27 mouse cellular contexts compared by ENCODE assay signal in genomic region chr19:24262736-24263135, GRCm38 (mm10). TPM values are rescaled to one million over a fixed set of nuclear protein-coding genes. Genes with fewer than 3 reads are reported as not detected.
DNase-seq lines count a peak whose midpoint lies in the region; ATAC-seq and TF ChIP-seq lines count a peak whose summit lies in the region.
"Had no signal": no experiment of that assay in that cellular context is flagged by ENCODE, and none has a peak within 500 bp of the region (broad histone marks: within the 10 kb centered on the region; RNA-seq: fewer than 3 reads in every experiment).

No protein-coding gene starts in this region.

- H3K4me2 ChIP-seq in kidney, embryonic 14.5 days (replicated peaks; ENCODE audit: low read depth, low read length): no peak overlapping the region
- H3K4me2 ChIP-seq in midbrain, embryonic 11.5 days: no peak overlapping the region
- H3K4me2 ChIP-seq in midbrain, embryonic 16.5 days (ENCODE audit: low read length): no peak overlapping the region
- no peak overlapping the region for H3K4me2 ChIP-seq in forebrain, postnatal 0 days (ENCODE audit: low read depth)
- H3K4me2 ChIP-seq: forebrain, embryonic 13.5 days; heart, embryonic 12.5 days; heart, embryonic 15.5 days; hindbrain, embryonic 13.5 days had no signal

- H3K9me3 ChIP-seq in kidney, embryonic 14.5 days (ENCODE audit: control insufficient read depth, low read length): no peaks in the 10 kb centered on the region
- H3K9me3 ChIP-seq in midbrain, embryonic 11.5 days (ENCODE audit: control insufficient read depth, low read length): no peaks in the 10 kb centered on the region
- no peaks in the 10 kb centered on the region for H3K9me3 ChIP-seq in midbrain, embryonic 16.5 days (replicated peaks; ENCODE audit: control insufficient read depth, low read length, poor library complexity, severe bottlenecking)
- H3K9me3 ChIP-seq in forebrain, postnatal 0 days (ENCODE audit: low read length): no peaks in the 10 kb centered on the region
- H3K9me3 ChIP-seq: forebrain, embryonic 10.5 days; forebrain, embryonic 13.5 days; G1E; heart, embryonic 12.5 days; heart, embryonic 15.5 days; hindbrain, embryonic 10.5 days; hindbrain, embryonic 13.5 days had no signal

- no peak for TF ChIP-seq CTCF in forebrain, postnatal 0 days (IDR thresholded peaks at IDR 0.05; ENCODE audit: low read depth)

- H3K36me3 ChIP-seq in kidney, embryonic 14.5 days (ENCODE audit: control insufficient read depth, insufficient read depth, low read length): peaks cover 14% of the 10 kb centered on the region; the same call in 1 of the 2 replicates
- no peaks in the 10 kb centered on the region for H3K36me3 ChIP-seq in midbrain, embryonic 11.5 days (ENCODE audit: control insufficient read depth, insufficient read depth, low read length)
- H3K36me3 ChIP-seq in midbrain, embryonic 16.5 days (ENCODE audit: control insufficient read depth, insufficient read depth, low read length): peaks cover 7% of the 10 kb centered on the region; the same call in 1 of the 2 replicates
- peaks cover 12% of the 10 kb centered on the region for H3K36me3 ChIP-seq in forebrain, postnatal 0 days (ENCODE audit: insufficient read depth)

- no peaks in the 10 kb centered on the region for H3K4me1 ChIP-seq in kidney, embryonic 14.5 days (ENCODE audit: control insufficient read depth, insufficient read depth, low read length)
- H3K4me1 ChIP-seq in midbrain, embryonic 11.5 days (ENCODE audit: control insufficient read depth, insufficient read depth, low read length): peaks cover 8% of the 10 kb centered on the region
- H3K4me1 ChIP-seq in midbrain, embryonic 16.5 days (ENCODE audit: control insufficient read depth, insufficient read depth, low read length): no peaks in the 10 kb centered on the region
- H3K4me1 ChIP-seq in forebrain, postnatal 0 days (ENCODE audit: insufficient read depth): no peaks in the 10 kb centered on the region

- H3K9ac ChIP-seq in kidney, embryonic 14.5 days (ENCODE audit: low read depth, low read length): no peak overlapping the region
- H3K9ac ChIP-seq in midbrain, embryonic 11.5 days (ENCODE audit: low read length): no peak overlapping the region
- H3K9ac ChIP-seq in midbrain, embryonic 16.5 days (ENCODE audit: low read depth, low read length): no peak overlapping the region
- no peak overlapping the region for H3K9ac ChIP-seq in forebrain, postnatal 0 days
- H3K9ac ChIP-seq: forebrain, embryonic 13.5 days; heart, embryonic 12.5 days; heart, embryonic 15.5 days; hindbrain, embryonic 13.5 days had no signal

- no peak overlapping the region for H3K4me3 ChIP-seq in kidney, embryonic 14.5 days (ENCODE audit: low read length)
- no peak overlapping the region for H3K4me3 ChIP-seq in midbrain, embryonic 11.5 days (ENCODE audit: low read depth, low read length)
- H3K4me3 ChIP-seq in midbrain, embryonic 16.5 days (ENCODE audit: low read depth, low read length): no peak overlapping the region
- H3K4me3 ChIP-seq in forebrain, postnatal 0 days (ENCODE audit: low read depth, low read length): no peak overlapping the region
- H3K4me3 ChIP-seq: forebrain, embryonic 10.5 days; forebrain, embryonic 13.5 days; heart, embryonic 12.5 days; heart, embryonic 15.5 days; hindbrain, embryonic 10.5 days; hindbrain, embryonic 13.5 days had no signal

- no peak for ATAC-seq in kidney, embryonic 14.5 days (ENCODE audit: low FRiP score, low TSS enrichment)
- ATAC-seq in midbrain, embryonic 11.5 days (ENCODE audit: low FRiP score): no peak
- no peak for ATAC-seq in midbrain, embryonic 16.5 days
- no peak for ATAC-seq in forebrain, postnatal 0 days
- ATAC-seq: forebrain, embryonic 13.5 days; forebrain, embryonic 16.5 days; hindbrain, embryonic 16.5 days; Patski had no signal

- H3K27me3 ChIP-seq in kidney, embryonic 14.5 days (ENCODE audit: control insufficient read depth, insufficient read depth, low read length): no peaks in the 10 kb centered on the region
- no peaks in the 10 kb centered on the region for H3K27me3 ChIP-seq in midbrain, embryonic 11.5 days (ENCODE audit: control insufficient read depth, insufficient read depth, low read length)
- no peaks in the 10 kb centered on the region for H3K27me3 ChIP-seq in midbrain, embryonic 16.5 days (ENCODE audit: control insufficient read depth, insufficient read depth, low read depth, low read length)
- no peaks in the 10 kb centered on the region for H3K27me3 ChIP-seq in forebrain, postnatal 0 days (ENCODE audit: insufficient read depth, low read length)
- H3K27me3 ChIP-seq: forebrain, embryonic 13.5 days; heart, embryonic 12.5 days; heart, embryonic 15.5 days; hindbrain, embryonic 13.5 days; Patski had no signal

- 82% methylated on average over 14 of the region's 14 CpGs for WGBS in kidney, embryonic 14.5 days
- 91% methylated on average over 14 of the region's 14 CpGs for WGBS in midbrain, embryonic 11.5 days
- WGBS in midbrain, embryonic 16.5 days: 91% methylated on average over 14 of the region's 14 CpGs
- WGBS in forebrain, postnatal 0 days: 95% methylated on average over 14 of the region's 14 CpGs

- peak; percentile 63 for DNase-seq in kidney, adult 11 months
- peak; percentile 69 for DNase-seq in midbrain, embryonic 11.5 days (ENCODE audit: low spot score, missing footprints)
- DNase-seq in kidney, postnatal 14 days: peak; percentile 64
- DNase-seq in kidney, postnatal 4 days: peak; percentile 35 to 56
- DNase-seq in cerebellum, postnatal 10 days: no peak
- no peak for DNase-seq in forebrain, postnatal 0 days
- DNase-seq: adrenal gland, postnatal 10 days; adrenal gland, postnatal 36 days; cerebellum, adult 2 months; cerebellum, adult 9-11 months; cerebellum, postnatal 36 days; gastrocnemius, postnatal 25 days; heart, adult 18-20 months; heart, postnatal 10 days; heart, postnatal 36 days had no signal

- H3K27ac ChIP-seq in kidney, embryonic 14.5 days (ENCODE audit: low read depth, low read length): no peak overlapping the region
- H3K27ac ChIP-seq in midbrain, embryonic 11.5 days (ENCODE audit: low read depth, low read length): no peak overlapping the region
- no peak overlapping the region for H3K27ac ChIP-seq in midbrain, embryonic 16.5 days (ENCODE audit: low read length)
- no peak overlapping the region for H3K27ac ChIP-seq in forebrain, postnatal 0 days (ENCODE audit: low read depth, low read length)
- H3K27ac ChIP-seq: forebrain, embryonic 10.5 days; forebrain, embryonic 13.5 days; heart, embryonic 15.5 days; hindbrain, embryonic 10.5 days; hindbrain, embryonic 13.5 days had no signal

RNA-seq across cellular contexts. Expression of gene Fxn, which starts 17.7 kb away (rescaled TPM):
- 57.8 and 62.0 TPM in 2 replicates for polyA plus RNA-seq in kidney, embryonic 14.5 days (2014; fragmentation: Nextera tagmentation; extraction: Ambion mirVana)
- 46.8 and 47.6 TPM in 2 replicates for polyA plus RNA-seq in midbrain, embryonic 11.5 days (2014; fragmentation: Nextera tagmentation; extraction: Ambion mirVana)
- 35.1 and 39.2 TPM in 2 replicates for polyA plus RNA-seq in midbrain, embryonic 16.5 days (2015; fragmentation: Nextera tagmentation; extraction: Ambion mirVana)
- 15.0 and 26.0 TPM in 2 replicates for total RNA-seq in forebrain, postnatal 0 days (2014; rRNA removed)
- polyA plus RNA-seq in forebrain, postnatal 0 days (2015; fragmentation: Nextera tagmentation; extraction: Ambion mirVana): 33.3 and 33.4 TPM in 2 replicates

RNA-seq across cellular contexts. Expression of gene Tjp2, which starts 37.9 kb away (rescaled TPM):
- 18.3 and 34.9 TPM in 2 replicates for polyA plus RNA-seq in kidney, embryonic 14.5 days (2014; fragmentation: Nextera tagmentation; extraction: Ambion mirVana)
- 22.3 and 23.0 TPM in 2 replicates for polyA plus RNA-seq in midbrain, embryonic 11.5 days (2014; fragmentation: Nextera tagmentation; extraction: Ambion mirVana)
- polyA plus RNA-seq in midbrain, embryonic 16.5 days (2015; fragmentation: Nextera tagmentation; extraction: Ambion mirVana): 11.1 and 11.6 TPM in 2 replicates
- 13.7 and 15.5 TPM in 2 replicates for total RNA-seq in forebrain, postnatal 0 days (2014; rRNA removed)
- 6.8 and 8.8 TPM in 2 replicates for polyA plus RNA-seq in forebrain, postnatal 0 days (2015; fragmentation: Nextera tagmentation; extraction: Ambion mirVana)

Comparison
In these comparisons a context has a peak if more than half of its experiments do, and no peak if none do; other contexts are left out.
1. DNase-seq: peak in kidney, adult 11 months (single experiment), midbrain, embryonic 11.5 days (single experiment), kidney, postnatal 14 days (single experiment) and kidney, postnatal 4 days (2 of 2); none in cerebellum, postnatal 10 days (0 of 2) and forebrain, postnatal 0 days (single experiment).